Mouse (Mus musculus) stomach, postnatal 0 days (tissue): ENCODE data around the gene Hmgcl.

Source experiments
- CTCF ChIP-seq: IDR thresholded peaks from 2 replicates; pipeline ENCODE4 v1.5.1; 2016; ENCODE audit warnings: antibody characterized with exemption, low read depth, mild to moderate bottlenecking, moderate library complexity
- EP300 ChIP-seq: optimal IDR thresholded peaks from 2 replicates; pipeline ENCODE3; 2016; ENCODE audit warnings: antibody characterized with exemption

- TF ChIP-seq CTCF = no peak
- TF ChIP-seq EP300 = no peak
Observed at GRCm38 (mm10) chr4:135945706-135946105, 542 bp upstream of the Hmgcl start.
